Mouse (Mus musculus) liver (tissue): ENCODE data around the gene Smbd1.

Experiments
- DNase-seq: peaks from one replicate; pipeline ENCODE4 v3.0.0-alpha.2; 2020; ENCODE audit warnings: mixed read lengths

Smbd1 gene

GRCm38 (mm10) chr16:32810321-32810720, at the start of gene Smbd1:
TSS of gene Smbd1 (minus strand) at chr16:32810477.
- no peak for DNase-seq

GRCm38 (mm10) chr16:32858771-32859636, 48.7 kb upstream of the Smbd1 start:
- no peak for DNase-seq

DNA sequence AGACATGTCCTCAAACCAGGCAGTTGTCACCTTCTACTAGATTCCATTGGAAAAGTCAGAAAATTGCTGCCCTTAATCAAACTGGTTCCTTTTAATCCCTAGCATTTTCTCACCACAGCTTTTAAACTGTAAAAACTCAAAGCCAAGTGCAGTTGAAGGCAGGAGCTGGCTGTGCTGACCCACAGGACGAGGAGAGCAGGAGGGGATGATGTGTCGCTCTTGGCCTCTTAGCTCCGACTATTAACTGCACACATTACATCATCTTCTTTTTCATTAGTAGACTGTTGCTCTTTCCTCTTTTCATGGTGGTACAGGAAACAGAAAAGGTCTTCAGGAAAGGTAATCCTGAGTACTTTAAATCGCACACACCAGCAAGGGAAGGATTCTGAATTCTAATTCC, 48.1 kb upstream of the Smbd1 start:
- DNase-seq = no peak

- DNase-seq = no peak
Observed at GRCm38 (mm10) chr16:32856751-32857150, 46.5 kb upstream of the Smbd1 start.

GRCm38 (mm10) chr16:32854050-32854571, 43.8 kb upstream of the Smbd1 start:
- DNase-seq = no peak

DNA sequence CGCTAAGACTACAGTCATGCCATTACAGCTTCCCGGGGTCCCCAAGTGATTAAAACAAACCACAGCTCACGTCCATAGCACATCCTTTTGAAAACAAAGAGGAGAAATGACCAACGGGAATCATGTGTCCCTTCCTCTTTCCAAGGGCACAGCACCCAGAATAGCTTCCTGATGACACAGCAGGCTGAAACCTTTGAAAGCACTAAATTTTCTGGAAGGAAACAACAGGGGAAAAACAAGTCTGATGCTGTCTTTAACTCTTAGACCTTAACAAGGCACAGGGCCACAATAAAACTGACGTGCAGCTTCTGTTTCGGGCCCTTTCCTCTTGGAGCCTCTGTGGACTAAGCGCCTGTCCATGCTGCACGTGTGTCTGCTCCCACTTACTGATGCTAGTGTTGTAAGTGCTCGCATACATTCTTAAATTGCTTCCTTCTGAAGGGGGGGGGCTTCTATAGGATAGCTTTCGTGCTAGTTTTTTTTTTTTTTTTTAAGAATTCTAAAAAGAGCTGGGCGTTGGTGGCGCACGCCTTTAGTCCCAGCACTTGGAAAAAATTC, 43.3 kb upstream of the Smbd1 start:
- no peak for DNase-seq

DNA sequence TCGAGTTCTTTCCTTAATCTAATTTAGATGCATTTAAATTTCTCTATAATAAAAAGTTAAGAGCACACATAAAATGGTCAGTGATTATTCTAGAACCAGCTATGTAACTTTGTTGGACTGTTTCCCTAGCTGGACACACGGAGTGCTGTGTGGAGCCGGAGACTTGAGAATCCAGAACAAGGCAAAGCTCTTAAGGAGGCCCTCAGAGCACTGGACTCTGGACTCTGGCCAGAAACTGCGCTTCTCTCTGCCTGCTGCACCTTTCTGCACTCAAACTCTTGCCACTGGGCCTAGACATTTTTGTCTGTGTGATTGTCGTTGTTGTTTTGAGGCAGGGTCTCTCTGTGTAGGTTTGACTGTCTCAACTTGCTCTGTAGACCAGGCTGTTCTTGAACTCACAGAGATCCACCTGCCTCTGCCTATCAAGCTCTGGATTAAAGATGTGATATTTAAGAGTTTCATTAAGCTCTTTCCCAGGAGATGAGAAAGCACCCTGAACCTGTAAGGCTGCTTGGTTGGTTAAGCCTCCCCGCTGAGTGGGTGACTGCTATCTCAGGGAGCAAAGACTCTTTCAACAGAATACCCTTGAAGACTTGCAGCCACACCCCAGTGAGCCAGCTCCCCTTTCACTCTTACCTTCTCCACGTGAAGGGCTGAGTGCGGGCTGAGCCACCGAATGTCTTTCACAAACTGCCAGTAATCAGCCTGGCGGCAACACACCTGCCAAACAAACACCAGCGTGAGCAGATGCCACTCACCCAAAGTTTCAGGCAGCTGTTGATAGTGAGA, 39.0 kb upstream of the Smbd1 start:
- no peak for DNase-seq

GRCm38 (mm10) chr16:32847103-32847502, 36.8 kb upstream of the Smbd1 start:
- DNase-seq = no peak

GRCm38 (mm10) chr16:32831501-32831900, 21.2 kb upstream of the Smbd1 start:
- DNase-seq = no peak

- no peak for DNase-seq
Observed at GRCm38 (mm10) chr16:32829104-32829503, 18.8 kb upstream of the Smbd1 start.

- no peak for DNase-seq
Observed at GRCm38 (mm10) chr16:32826521-32826920, 16.2 kb upstream of the Smbd1 start.

- DNase-seq = no peak
Observed at GRCm38 (mm10) chr16:32825380-32825779, 15.1 kb upstream of the Smbd1 start.

DNA sequence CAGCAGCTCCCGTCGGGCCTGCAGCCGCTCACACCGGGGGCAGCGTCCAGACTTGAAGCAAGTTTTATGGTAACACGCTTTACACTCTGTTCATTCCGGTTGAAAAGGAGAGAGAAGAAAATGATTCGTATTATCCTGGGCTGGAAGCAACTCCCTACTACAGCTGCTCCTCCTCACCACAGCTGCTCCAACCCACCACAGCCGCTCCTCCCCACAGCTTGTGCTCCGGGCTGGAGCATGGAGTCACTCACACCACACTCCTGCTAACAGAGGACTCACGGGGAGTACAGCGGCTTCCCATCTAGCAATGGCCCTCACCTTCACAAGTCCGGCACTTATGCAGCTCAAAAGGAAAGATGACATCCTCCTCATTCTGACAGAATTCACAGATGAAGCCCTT, 13.8 kb upstream of the Smbd1 start:
- DNase-seq = no peak

GRCm38 (mm10) chr16:32823487-32823886, 13.2 kb upstream of the Smbd1 start:
- no peak for DNase-seq

GRCm38 (mm10) chr16:32822881-32823280, 12.6 kb upstream of the Smbd1 start:
- DNase-seq = no peak

GRCm38 (mm10) chr16:32822450-32822827, 12.2 kb upstream of the Smbd1 start:
- DNase-seq = no peak

- no peak for DNase-seq
Observed at GRCm38 (mm10) chr16:32821772-32822449, 11.6 kb upstream of the Smbd1 start.

GRCm38 (mm10) chr16:32818441-32818840, 8.2 kb upstream of the Smbd1 start:
- no peak for DNase-seq

DNA sequence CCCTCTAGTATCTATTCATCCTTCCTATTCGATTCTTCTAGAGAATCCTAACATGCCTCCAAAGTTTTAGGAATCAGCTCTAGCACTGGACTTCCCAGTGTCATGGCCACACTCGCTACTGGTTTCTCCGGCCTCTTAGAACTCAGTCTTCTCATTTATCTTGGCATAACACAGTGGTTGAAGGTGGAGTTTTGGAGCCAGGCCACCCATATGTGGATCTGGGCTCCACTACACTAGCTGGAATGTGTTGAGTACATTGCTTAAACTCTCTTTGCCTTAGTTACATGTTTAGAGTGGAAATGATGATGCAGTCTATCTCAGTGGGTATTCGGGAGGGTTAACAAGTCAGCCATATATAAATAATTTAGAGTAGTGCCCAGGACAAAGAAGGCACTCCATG, 7.8 kb upstream of the Smbd1 start:
- no peak for DNase-seq

GRCm38 (mm10) chr16:32815160-32815605, 4.9 kb upstream of the Smbd1 start:
- no peak for DNase-seq

GRCm38 (mm10) chr16:32814539-32814938, 4.3 kb upstream of the Smbd1 start:
- no peak for DNase-seq

DNA sequence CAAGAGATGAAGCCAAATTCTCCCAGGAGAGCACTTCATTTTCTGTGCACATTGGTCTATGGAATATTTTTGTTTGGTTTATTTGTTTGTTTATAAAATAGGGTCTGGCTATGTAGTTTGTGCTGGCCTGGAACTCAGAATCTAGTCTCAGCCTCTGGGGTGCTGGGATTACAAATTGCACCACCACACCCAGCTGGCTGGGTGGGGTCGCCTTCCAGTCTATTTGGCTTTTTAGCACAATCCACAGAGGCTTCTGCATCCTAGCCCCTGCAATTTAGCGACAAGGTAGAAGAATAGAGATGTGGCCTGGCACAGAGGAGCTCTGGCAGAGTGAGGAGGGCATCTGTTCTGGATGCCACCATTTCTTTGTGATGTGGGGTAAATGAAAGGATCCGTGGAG, 3.5 kb upstream of the Smbd1 start:
- DNase-seq = no peak

DNA sequence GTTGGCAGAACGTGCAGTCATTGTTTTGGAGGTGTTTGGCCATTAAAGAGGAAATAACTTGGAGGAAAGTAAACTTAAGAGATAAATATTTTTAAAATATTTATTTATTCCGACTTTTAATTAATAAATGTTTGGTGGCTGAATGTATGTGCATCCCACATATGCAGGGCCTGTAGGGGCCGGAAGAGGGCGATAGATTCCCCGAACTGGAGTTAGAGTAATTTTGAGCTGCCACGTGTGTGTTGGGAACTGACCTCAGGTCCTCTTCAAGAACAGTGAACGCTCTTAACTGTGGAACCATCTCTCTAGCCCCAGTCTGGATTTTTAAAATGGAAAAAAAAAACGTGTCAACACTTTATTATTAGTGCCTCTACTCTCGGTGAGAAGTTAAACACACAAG, 3.1 kb upstream of the Smbd1 start:
- DNase-seq = no peak
